Comparison of ENCODE assay signal across 13 mouse cellular contexts in the genomic region with DNA sequence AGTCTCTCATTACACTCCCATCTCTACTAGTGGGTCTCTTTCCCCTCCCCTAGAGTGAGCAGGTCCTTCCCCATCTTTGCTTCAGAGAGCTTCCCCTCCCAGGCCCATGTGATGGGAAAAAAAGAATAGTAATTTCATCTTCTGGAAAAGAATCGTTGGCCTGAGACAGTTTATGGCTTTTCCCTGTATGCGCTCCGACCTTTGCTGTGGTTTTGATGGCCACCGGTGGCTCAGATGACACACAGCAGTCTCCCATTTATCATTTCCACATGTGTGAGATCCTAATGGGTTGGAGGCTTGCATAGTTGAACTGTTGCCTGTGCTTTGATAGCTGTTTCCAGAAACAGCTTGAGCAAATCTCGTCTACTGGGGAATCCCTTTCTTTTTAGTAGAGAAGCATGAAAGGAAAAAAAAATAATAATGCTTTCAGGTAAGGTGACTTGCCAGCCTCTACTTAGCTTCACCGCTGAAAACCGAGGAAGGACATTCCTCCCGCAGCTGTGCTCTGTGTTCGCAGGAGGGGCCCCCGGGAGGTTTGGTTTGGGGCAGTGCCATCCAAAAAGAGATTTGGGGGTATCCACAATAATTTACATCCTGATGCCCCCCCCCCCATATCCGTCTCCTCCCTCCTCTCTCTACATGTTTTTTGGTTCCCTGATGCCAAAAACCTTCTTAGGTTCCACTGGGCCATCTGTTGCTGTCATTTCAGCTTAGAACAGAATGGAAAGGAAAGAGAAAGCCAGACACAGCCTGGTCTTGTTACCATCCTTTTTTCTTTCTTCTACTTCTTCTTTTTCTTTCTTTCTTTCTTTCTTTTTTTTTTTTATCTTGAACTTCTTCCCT. TPM values are rescaled to one million over a fixed set of nuclear protein-coding genes. Genes with fewer than 3 reads are reported as not detected.
DNase-seq lines count a peak whose midpoint lies in the region; ATAC-seq and TF ChIP-seq lines count a peak whose summit lies in the region.
"Had no signal": no experiment of that assay in that cellular context is flagged by ENCODE, and none has a peak within 500 bp of the region (broad histone marks: within the 10 kb centered on the region; RNA-seq: fewer than 3 reads in every experiment).

No protein-coding gene starts in this region.

- no peak overlapping the region for H3K4me3 ChIP-seq in forebrain, embryonic 14.5 days (ENCODE audit: low read depth, low read length)
- H3K4me3 ChIP-seq in forebrain, embryonic 12.5 days (replicated peaks), result no peak overlapping the region
- peak overlapping the region; percentile 52 for H3K4me3 ChIP-seq in liver, adult 2 months (ENCODE audit: insufficient read depth, low read depth, low read length)
- H3K4me3 ChIP-seq in liver, embryonic 11.5 days (ENCODE audit: low read depth, low read length), result no peak overlapping the region
- no peak overlapping the region for H3K4me3 ChIP-seq in limb, embryonic 15.5 days

- H3K27me3 ChIP-seq in forebrain, embryonic 14.5 days (replicated peaks; ENCODE audit: control insufficient read depth, insufficient read depth, low read length), result peaks cover 7% of the 10 kb centered on the region; the same call in 1 of the 2 replicates
- peaks cover 43% of the 10 kb centered on the region for H3K27me3 ChIP-seq in forebrain, embryonic 12.5 days
- no peaks in the 10 kb centered on the region for H3K27me3 ChIP-seq in liver, adult 2 months (ENCODE audit: control insufficient read depth, insufficient read depth, low read length)
- peaks cover 8% of the 10 kb centered on the region for H3K27me3 ChIP-seq in liver, embryonic 11.5 days (replicated peaks; ENCODE audit: control insufficient read depth, insufficient read depth, low read length)
- H3K27me3 ChIP-seq in limb, embryonic 15.5 days, result no peaks in the 10 kb centered on the region

- TF ChIP-seq CTCF in liver, adult 2 months (IDR thresholded peaks at IDR 0.05; ENCODE audit: low read depth, low read length), result no peak

- ATAC-seq in forebrain, embryonic 14.5 days, result no peak
- no peak for ATAC-seq in forebrain, embryonic 12.5 days (ENCODE audit: low FRiP score)
- ATAC-seq in liver, embryonic 11.5 days (replicated peaks; ENCODE audit: low FRiP score), result no peak
- ATAC-seq in limb, embryonic 15.5 days (ENCODE audit: insufficient number of reproducible peaks, low FRiP score, low TSS enrichment, low read depth), result peak; percentile 73
- ATAC-seq: activated CD4-positive, CD25-positive, alpha-beta regulatory T cell, adult 4 months had no signal

- peaks cover 24% of the 10 kb centered on the region; the same call in 1 of the 2 replicates for H3K79me2 ChIP-seq in liver, adult 2 months (ENCODE audit: control insufficient read depth, insufficient read depth, low read length)

- peaks cover 9% of the 10 kb centered on the region for H3K4me1 ChIP-seq in forebrain, embryonic 14.5 days (ENCODE audit: control insufficient read depth, insufficient read depth, low read length)
- H3K4me1 ChIP-seq in forebrain, embryonic 12.5 days, result peaks cover 9% of the 10 kb centered on the region
- H3K4me1 ChIP-seq in liver, adult 2 months (ENCODE audit: control insufficient read depth, insufficient read depth, low read length), result peaks cover 24% of the 10 kb centered on the region
- H3K4me1 ChIP-seq in liver, embryonic 11.5 days (replicated peaks; ENCODE audit: control insufficient read depth, insufficient read depth, low read length), result peaks cover 10% of the 10 kb centered on the region
- peaks cover 39% of the 10 kb centered on the region for H3K4me1 ChIP-seq in limb, embryonic 15.5 days

- H3K27ac ChIP-seq in forebrain, embryonic 14.5 days (ENCODE audit: low read depth, low read length), result no peak overlapping the region
- no peak overlapping the region for H3K27ac ChIP-seq in forebrain, embryonic 12.5 days
- H3K27ac ChIP-seq in liver, adult 2 months (replicated peaks; ENCODE audit: insufficient read depth, low read depth, low read length), result peak overlapping the region; percentile 95
- no peak overlapping the region for H3K27ac ChIP-seq in liver, embryonic 11.5 days (ENCODE audit: low read depth, low read length)
- H3K27ac ChIP-seq in limb, embryonic 15.5 days, result peak overlapping the region; percentile 78
- H3K27ac ChIP-seq: hindbrain, embryonic 13.5 days; lung, embryonic 15.5 days had no signal

- no peak overlapping the region for H3K9ac ChIP-seq in forebrain, embryonic 14.5 days (ENCODE audit: low read length)
- H3K9ac ChIP-seq in forebrain, embryonic 12.5 days, result no peak overlapping the region
- H3K9ac ChIP-seq in liver, adult 2 months (ENCODE audit: low read depth, low read length), result peak overlapping the region; percentile 67
- no peak overlapping the region for H3K9ac ChIP-seq in liver, embryonic 11.5 days (ENCODE audit: low read depth, low read length)
- no peak overlapping the region for H3K9ac ChIP-seq in limb, embryonic 15.5 days
- H3K9ac ChIP-seq: lung, embryonic 15.5 days had no signal

- TF ChIP-seq POLR2A in liver, adult 2 months (IDR thresholded peaks at IDR 0.05; ENCODE audit: extremely low read depth, insufficient read depth, low read length), result no peak

- H3K36me3 ChIP-seq in forebrain, embryonic 14.5 days (ENCODE audit: control insufficient read depth, insufficient read depth, low read length), result no peaks in the 10 kb centered on the region
- no peaks in the 10 kb centered on the region for H3K36me3 ChIP-seq in forebrain, embryonic 12.5 days (replicated peaks)
- H3K36me3 ChIP-seq in liver, adult 2 months (ENCODE audit: control insufficient read depth, insufficient read depth, low read length), result no peaks in the 10 kb centered on the region
- no peaks in the 10 kb centered on the region for H3K36me3 ChIP-seq in liver, embryonic 11.5 days (ENCODE audit: control insufficient read depth, insufficient read depth, low read length)
- H3K36me3 ChIP-seq in limb, embryonic 15.5 days, result no peaks in the 10 kb centered on the region
- H3K36me3 ChIP-seq: hindbrain, embryonic 13.5 days; lung, embryonic 15.5 days had no signal

- H3K4me2 ChIP-seq in forebrain, embryonic 14.5 days (ENCODE audit: low read length), result no peak overlapping the region
- no peak overlapping the region for H3K4me2 ChIP-seq in forebrain, embryonic 12.5 days
- no peak overlapping the region for H3K4me2 ChIP-seq in liver, embryonic 11.5 days
- peak overlapping the region; percentile 14; the same call in 1 of the 2 replicates for H3K4me2 ChIP-seq in limb, embryonic 15.5 days

- DNase-seq in forebrain, embryonic 14.5 days (ENCODE audit: low spot score), result peak; percentile 22
- DNase-seq in liver, adult 2 months (ENCODE audit: extremely low read depth, low read depth, low spot score), result peak; percentile 56
- DNase-seq in liver, embryonic 11.5 days (ENCODE audit: low spot score), result no peak
- DNase-seq in embryo, embryonic 10.5 days (ENCODE audit: low spot score), result peak; percentile 67
- no peak for DNase-seq in ovary, postnatal 10 days (ENCODE audit: low spot score)
- no peak for DNase-seq in cerebellum, adult 9-10 months
- DNase-seq: B cell, adult 2 months; cerebellum, adult 18-20 months had no signal

- 39% methylated on average over 11 of the region's 11 CpGs for WGBS in forebrain, embryonic 14.5 days
- WGBS in forebrain, embryonic 12.5 days, result 48% methylated on average over 11 of the region's 11 CpGs
- 24% methylated on average over 11 of the region's 11 CpGs for WGBS in liver, adult 2 months
- 47% methylated on average over 11 of the region's 11 CpGs for WGBS in liver, embryonic 11.5 days
- 13% methylated on average over 11 of the region's 11 CpGs for WGBS in limb, embryonic 15.5 days

- H3K9me3 ChIP-seq in forebrain, embryonic 14.5 days (replicated peaks; ENCODE audit: control insufficient read depth, low read length), result no peaks in the 10 kb centered on the region
- no peaks in the 10 kb centered on the region for H3K9me3 ChIP-seq in forebrain, embryonic 12.5 days
- no peaks in the 10 kb centered on the region for H3K9me3 ChIP-seq in liver, embryonic 11.5 days (ENCODE audit: control insufficient read depth, low read length)
- H3K9me3 ChIP-seq in limb, embryonic 15.5 days, result no peaks in the 10 kb centered on the region
- H3K9me3 ChIP-seq: hindbrain, embryonic 13.5 days; lung, embryonic 15.5 days had no signal

RNA-seq across cellular contexts. Expression of a gene that starts 3.6 kb away (rescaled TPM):
- polyA plus RNA-seq in forebrain, embryonic 14.5 days (2014; fragmentation: Nextera tagmentation; extraction: Ambion mirVana), result 0.10 and 0.11 TPM in 2 replicates
- 0.49 and 0.74 TPM in 2 replicates for polyA plus RNA-seq in forebrain, embryonic 12.5 days (2016; fragmentation: Nextera tagmentation; extraction: Ambion mirVana)
- 17.6 and 21.8 TPM in 2 replicates for total RNA-seq in liver, adult 2 months (2014; rRNA removed)
- polyA plus RNA-seq in liver, adult 2 months (2012; rRNA removed), result 25.2 and 25.8 TPM in 2 replicates
- polyA plus RNA-seq in liver, embryonic 11.5 days (2014; fragmentation: Nextera tagmentation; extraction: Ambion mirVana), result 0.26 and 0.29 TPM in 2 replicates
- 0.96 and 1.9 TPM in 2 replicates for polyA plus RNA-seq in limb, embryonic 15.5 days (2015; fragmentation: Nextera tagmentation; extraction: Ambion mirVana)

RNA-seq across cellular contexts. Expression of a gene that starts 13.2 kb away (rescaled TPM):
- polyA plus RNA-seq in forebrain, embryonic 14.5 days (2014; fragmentation: Nextera tagmentation; extraction: Ambion mirVana), result not detected in 2 replicates
- polyA plus RNA-seq in forebrain, embryonic 12.5 days (2016; fragmentation: Nextera tagmentation; extraction: Ambion mirVana), result not detected in 2 replicates
- total RNA-seq in liver, adult 2 months (2014; rRNA removed), result 1.1 and 1.5 TPM in 2 replicates
- 0.15 and 0.32 TPM in 2 replicates for polyA plus RNA-seq in liver, adult 2 months (2012; rRNA removed)
- polyA plus RNA-seq in liver, embryonic 11.5 days (2014; fragmentation: Nextera tagmentation; extraction: Ambion mirVana), result not detected in 2 replicates
- 0.23 TPM in 1 of 2 replicates, not detected in the other for polyA plus RNA-seq in limb, embryonic 15.5 days (2015; fragmentation: Nextera tagmentation; extraction: Ambion mirVana)
- polyA plus RNA-seq: hindbrain, embryonic 13.5 days; lung, embryonic 15.5 days had no signal

Comparison
In these comparisons a context has a peak if more than half of its experiments do, and no peak if none do; other contexts are left out.
1. DNase-seq: peak in forebrain, embryonic 14.5 days (single experiment), liver, adult 2 months (single experiment) and embryo, embryonic 10.5 days (single experiment); none in liver, embryonic 11.5 days (single experiment), ovary, postnatal 10 days (single experiment) and cerebellum, adult 9-10 months (single experiment).
2. H3K27ac ChIP-seq: peak in liver, adult 2 months (single experiment) and limb, embryonic 15.5 days (single experiment); none in forebrain, embryonic 14.5 days (single experiment), forebrain, embryonic 12.5 days (single experiment) and liver, embryonic 11.5 days (single experiment).